ENCODE assay signal across 17 mouse cellular contexts in genomic region chr1:50940131-50941039, GRCm38 (mm10). TPM values are rescaled to one million over a fixed set of nuclear protein-coding genes. Genes with fewer than 3 reads are reported as not detected.
DNase-seq lines count a peak whose midpoint lies in the region; ATAC-seq lines count a peak whose summit lies in the region.
"Had no signal": no experiment of that assay in that cellular context is flagged by ENCODE, and none has a peak within 500 bp of the region (broad histone marks: within the 10 kb centered on the region; RNA-seq: fewer than 3 reads in every experiment).

No protein-coding gene starts in this region.

- 51% methylated on average over 7 of the region's 7 CpGs for WGBS in forebrain, embryonic 15.5 days

- no peaks in the 10 kb centered on the region for H3K9me3 ChIP-seq in forebrain, embryonic 15.5 days
- H3K9me3 ChIP-seq: embryonic facial prominence, embryonic 15.5 days had no signal

- no peaks in the 10 kb centered on the region for H3K36me3 ChIP-seq in forebrain, embryonic 15.5 days
- H3K36me3 ChIP-seq: embryonic facial prominence, embryonic 15.5 days had no signal

- H3K4me2 ChIP-seq in forebrain, embryonic 15.5 days (replicated peaks), result no peak overlapping the region
- H3K4me2 ChIP-seq: embryonic facial prominence, embryonic 15.5 days; midbrain, embryonic 11.5 days had no signal

- peak; percentile 57; the same call in 1 of the 2 replicates for ATAC-seq in forebrain, embryonic 15.5 days (replicated peaks)
- ATAC-seq in megakaryocyte, adult 5-6 weeks (ENCODE audit: poor library complexity, severe bottlenecking), result no peak
- ATAC-seq: liver, postnatal 0 days had no signal

- H3K27ac ChIP-seq in forebrain, embryonic 15.5 days (replicated peaks), result no peak overlapping the region
- H3K27ac ChIP-seq: embryonic facial prominence, embryonic 15.5 days had no signal

- no peak overlapping the region for H3K4me3 ChIP-seq in forebrain, embryonic 15.5 days
- H3K4me3 ChIP-seq: embryonic facial prominence, embryonic 15.5 days had no signal

- H3K27me3 ChIP-seq in forebrain, embryonic 15.5 days, result no peaks in the 10 kb centered on the region
- H3K27me3 ChIP-seq: CH12.LX; embryonic facial prominence, embryonic 15.5 days had no signal

- H3K9ac ChIP-seq in forebrain, embryonic 15.5 days (replicated peaks), result no peak overlapping the region
- H3K9ac ChIP-seq: embryonic facial prominence, embryonic 15.5 days; liver, postnatal 0 days had no signal

- peak; percentile 17 for DNase-seq in left cerebral cortex, adult 11 months (ENCODE audit: low spot score)
- DNase-seq in left cerebral cortex, adult 8-10 months (ENCODE audit: low spot score in 2 of 2), result no peak
- DNase-seq in 3134 (ENCODE audit: extremely low read depth, insufficient read length, low spot score), result peak; percentile 74
- DNase-seq in NIH3T3 (ENCODE audit: low read depth), result peak; percentile 59
- no peak for DNase-seq in embryo, embryonic 9.5 days (ENCODE audit: extremely low spot score)
- no peak for DNase-seq in liver
- DNase-seq: adrenal gland, postnatal 10 days; heart, postnatal 14 days; layer of hippocampus, adult 9-11 months; liver, postnatal 0 days; thymus, postnatal 25 days had no signal

- H3K4me1 ChIP-seq in forebrain, embryonic 15.5 days, result 0 out of 2 replicates have a peak, but pooled peaks cover 3% of the 10 kb centered on the region
- H3K4me1 ChIP-seq: embryonic facial prominence, embryonic 15.5 days had no signal

RNA-seq across cellular contexts. Expression of gene Tmeff2, which starts 39.9 kb away (rescaled TPM):
- total RNA-seq in left cerebral cortex, adult 8-10 months (2022), result 10 to 100 TPM; 45.6 to 51.2 (median 48.4) TPM
- 30.3 and 32.2 TPM in 2 replicates for polyA plus RNA-seq in forebrain, embryonic 15.5 days (2015; fragmentation: Nextera tagmentation; extraction: Ambion mirVana)
- total RNA-seq in megakaryocyte, adult 5-6 weeks (2015), result not detected in 2 replicates
- total RNA-seq in megakaryocyte, adult 5-6 weeks (2017), result not detected in 2 replicates
- total RNA-seq: CH12.LX; common myeloid progenitor, adult 5-6 weeks had no signal

Comparison
In these comparisons a context has a peak if more than half of its experiments do, and no peak if none do; other contexts are left out.
1. DNase-seq: peak in left cerebral cortex, adult 11 months (single experiment), 3134 (single experiment) and NIH3T3 (single experiment); none in left cerebral cortex, adult 8-10 months (0 of 2), embryo, embryonic 9.5 days (single experiment) and liver (single experiment).
2. RNA of gene Tmeff2, which starts 39.9 kb away (total RNA-seq): 45.6 to 51.2 TPM in left cerebral cortex, adult 8-10 months; not detected in megakaryocyte, adult 5-6 weeks; every median in the first group is over 10 times any median in the second.